Mouse (Mus musculus) cerebellum, postnatal 25 days (tissue): ENCODE data around the gene Prr18.

Experiments used
- DNase-seq, 2 experiments: peaks; one replicate each; pipeline ENCODE4 v3.0.0; 2021; ENCODE audit warnings: mixed read lengths in 2 of 2

Gene Prr18

DNA sequence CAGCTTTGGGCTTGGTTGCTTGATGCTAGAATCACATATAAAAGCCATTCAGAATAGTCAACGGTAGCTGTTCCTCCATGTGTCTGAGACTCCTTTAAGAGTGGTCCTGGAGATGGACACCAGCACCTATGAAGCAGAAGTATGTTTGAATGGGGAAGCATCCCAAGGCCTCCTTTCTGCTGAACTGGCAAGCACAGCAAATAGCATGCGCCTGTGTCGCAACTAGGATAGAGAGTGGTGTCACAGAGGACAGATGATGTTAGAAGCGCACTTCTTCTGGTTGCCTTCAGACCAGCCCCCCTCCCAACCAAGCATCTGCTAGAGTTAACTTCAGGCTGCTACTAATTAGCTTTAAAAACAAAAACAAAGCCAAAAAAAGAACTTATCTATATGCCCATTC is 53.2 kb downstream of the Prr18 start:
- DNase-seq, result no peak
